10 mouse cellular contexts compared by ENCODE assay signal in the genomic region with DNA sequence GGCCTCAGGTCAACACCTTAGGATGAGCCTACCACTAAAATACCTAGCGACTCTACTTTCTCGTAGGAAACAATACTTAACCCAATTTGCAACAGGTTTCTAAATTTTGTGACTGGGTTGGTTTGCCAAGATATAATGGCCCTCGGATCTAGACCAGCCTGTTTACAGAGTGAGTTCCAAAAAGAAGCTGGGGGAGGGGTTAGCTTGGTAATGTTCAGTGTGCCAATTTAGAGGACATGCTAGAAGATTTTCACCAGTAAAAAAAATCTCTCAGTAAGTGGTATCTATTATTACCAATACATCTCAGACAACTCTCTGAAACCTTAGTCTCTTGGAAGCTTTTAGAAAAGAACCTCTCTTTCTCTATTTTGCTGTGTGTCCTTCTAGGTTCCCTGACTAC. TPM values are rescaled to one million over a fixed set of nuclear protein-coding genes. Genes with fewer than 3 reads are reported as not detected.
DNase-seq lines count a peak whose midpoint lies in the region; ATAC-seq lines count a peak whose summit lies in the region.
"Had no signal": no experiment of that assay in that cellular context is flagged by ENCODE, and none has a peak within 500 bp of the region (broad histone marks: within the 10 kb centered on the region; RNA-seq: fewer than 3 reads in every experiment).

No protein-coding gene starts in this region.

- no peaks in the 10 kb centered on the region for H3K27me3 ChIP-seq in kidney, embryonic 16.5 days (ENCODE audit: insufficient read depth, low read length)
- H3K27me3 ChIP-seq in embryonic facial prominence, embryonic 12.5 days, result no peaks in the 10 kb centered on the region
- no peaks in the 10 kb centered on the region for H3K27me3 ChIP-seq in hindbrain, embryonic 16.5 days (replicated peaks; ENCODE audit: control insufficient read depth, insufficient read depth, low read length)
- H3K27me3 ChIP-seq in midbrain, embryonic 14.5 days (ENCODE audit: control insufficient read depth, insufficient read depth, low read length), result no peaks in the 10 kb centered on the region
- H3K27me3 ChIP-seq: Patski had no signal

- no peak for ATAC-seq in kidney, embryonic 16.5 days (ENCODE audit: low FRiP score, low TSS enrichment)
- no peak for ATAC-seq in embryonic facial prominence, embryonic 12.5 days (ENCODE audit: insufficient number of reproducible peaks, insufficient read depth, low FRiP score, low TSS enrichment)
- ATAC-seq in hindbrain, embryonic 16.5 days, result no peak
- ATAC-seq in midbrain, embryonic 14.5 days (ENCODE audit: low FRiP score, low TSS enrichment), result no peak
- no peak for ATAC-seq in frontal cortex, adult (ENCODE audit: low TSS enrichment)
- ATAC-seq: Patski had no signal

- peak overlapping the region; percentile 56 for H3K4me3 ChIP-seq in kidney, embryonic 16.5 days (ENCODE audit: low read length)
- peak overlapping the region; percentile 45 for H3K4me3 ChIP-seq in embryonic facial prominence, embryonic 12.5 days
- H3K4me3 ChIP-seq in hindbrain, embryonic 16.5 days (ENCODE audit: low read length), result no peak overlapping the region; the same call in 1 of the 2 replicates
- H3K4me3 ChIP-seq in midbrain, embryonic 14.5 days (replicated peaks; ENCODE audit: low read depth, low read length), result no peak overlapping the region

- H3K9me3 ChIP-seq in kidney, embryonic 16.5 days (ENCODE audit: low read length), result no peaks in the 10 kb centered on the region
- no peaks in the 10 kb centered on the region for H3K9me3 ChIP-seq in embryonic facial prominence, embryonic 12.5 days
- H3K9me3 ChIP-seq in hindbrain, embryonic 16.5 days (ENCODE audit: control insufficient read depth, low read length), result no peaks in the 10 kb centered on the region
- H3K9me3 ChIP-seq in midbrain, embryonic 14.5 days (ENCODE audit: control insufficient read depth, low read length), result no peaks in the 10 kb centered on the region

- no peak for DNase-seq in kidney, adult 18-20 months
- peak; percentile 3 for DNase-seq in midbrain, embryonic 14.5 days
- no peak for DNase-seq in layer of hippocampus, postnatal 10 days (ENCODE audit: low spot score in 2 of 2)
- no peak for DNase-seq in layer of hippocampus, adult 18-20 months (ENCODE audit: low spot score in 2 of 2)

- no peak overlapping the region for H3K27ac ChIP-seq in kidney, embryonic 16.5 days (ENCODE audit: low read length)
- peak overlapping the region; percentile 55 for H3K27ac ChIP-seq in embryonic facial prominence, embryonic 12.5 days
- H3K27ac ChIP-seq in hindbrain, embryonic 16.5 days (ENCODE audit: low read depth, low read length), result no peak overlapping the region
- no peak overlapping the region for H3K27ac ChIP-seq in midbrain, embryonic 14.5 days (replicated peaks; ENCODE audit: low read depth, low read length)
- H3K27ac ChIP-seq: left cerebral cortex, adult 2 months had no signal

- H3K36me3 ChIP-seq in kidney, embryonic 16.5 days (ENCODE audit: insufficient read depth, low read length), result 0 out of 2 replicates have a peak, but pooled peaks cover 15% of the 10 kb centered on the region
- peaks cover 19% of the 10 kb centered on the region for H3K36me3 ChIP-seq in embryonic facial prominence, embryonic 12.5 days
- no peaks in the 10 kb centered on the region for H3K36me3 ChIP-seq in hindbrain, embryonic 16.5 days (ENCODE audit: control insufficient read depth, insufficient read depth, low read length)
- no peaks in the 10 kb centered on the region for H3K36me3 ChIP-seq in midbrain, embryonic 14.5 days (ENCODE audit: control insufficient read depth, insufficient read depth, low read length)

- H3K4me2 ChIP-seq in kidney, embryonic 16.5 days (replicated peaks; ENCODE audit: low read depth, low read length), result peak overlapping the region; percentile 95
- peak overlapping the region; percentile 76 for H3K4me2 ChIP-seq in embryonic facial prominence, embryonic 12.5 days (replicated peaks)
- H3K4me2 ChIP-seq in hindbrain, embryonic 16.5 days (ENCODE audit: low read length), result peak overlapping the region; percentile 82
- H3K4me2 ChIP-seq in midbrain, embryonic 14.5 days (ENCODE audit: low read length), result peak overlapping the region; percentile 65

- WGBS in kidney, embryonic 16.5 days, result 84% methylated on average over 3 of the region's 3 CpGs
- 74% methylated on average over 3 of the region's 3 CpGs for WGBS in embryonic facial prominence, embryonic 12.5 days
- 80% methylated on average over 3 of the region's 3 CpGs for whole genome bisulfite sequencing in hindbrain, embryonic 16.5 days
- WGBS in midbrain, embryonic 14.5 days, result 85% methylated on average over 3 of the region's 3 CpGs

- H3K9ac ChIP-seq in kidney, embryonic 16.5 days (replicated peaks; ENCODE audit: low read length), result peak overlapping the region; percentile 85
- peak overlapping the region; percentile 74 for H3K9ac ChIP-seq in embryonic facial prominence, embryonic 12.5 days
- no peak overlapping the region for H3K9ac ChIP-seq in hindbrain, embryonic 16.5 days (ENCODE audit: low read depth, low read length)
- H3K9ac ChIP-seq in midbrain, embryonic 14.5 days (replicated peaks; ENCODE audit: low read length), result no peak overlapping the region

- peaks cover 12% of the 10 kb centered on the region; the same call in 1 of the 2 replicates for H3K4me1 ChIP-seq in kidney, embryonic 16.5 days (ENCODE audit: insufficient read depth, low read length)
- H3K4me1 ChIP-seq in embryonic facial prominence, embryonic 12.5 days, result peaks cover 10% of the 10 kb centered on the region; the same call in 1 of the 2 replicates
- peaks cover 6% of the 10 kb centered on the region for H3K4me1 ChIP-seq in hindbrain, embryonic 16.5 days (ENCODE audit: control insufficient read depth, insufficient read depth, low read depth, low read length)
- peaks cover 6% of the 10 kb centered on the region; the same call in 1 of the 2 replicates for H3K4me1 ChIP-seq in midbrain, embryonic 14.5 days (ENCODE audit: control insufficient read depth, insufficient read depth, low read length)

RNA-seq across cellular contexts. Expression of a gene that starts 9.5 kb away (rescaled TPM):
- polyA plus RNA-seq in kidney, embryonic 16.5 days (2015; fragmentation: Nextera tagmentation; extraction: Ambion mirVana), result 8.9 and 11.0 TPM in 2 replicates
- 14.7 and 15.3 TPM in 2 replicates for polyA plus RNA-seq in embryonic facial prominence, embryonic 12.5 days (2016; fragmentation: Nextera tagmentation; extraction: Ambion mirVana)
- polyA plus RNA-seq in hindbrain, embryonic 16.5 days (2015; fragmentation: Nextera tagmentation; extraction: Ambion mirVana), result 24.1 and 25.5 TPM in 2 replicates
- 14.0 and 17.9 TPM in 2 replicates for polyA plus RNA-seq in midbrain, embryonic 14.5 days (2014; fragmentation: Nextera tagmentation; extraction: Ambion mirVana)
- 10 to 100 TPM; 21.9 to 25.0 TPM for total RNA-seq in layer of hippocampus, postnatal 10 days (2021)
- 10 to 100 TPM; 22.2 to 25.7 TPM for total RNA-seq in layer of hippocampus, adult 18-20 months (2021)

RNA-seq across cellular contexts. Expression of a gene that starts 23.4 kb away (rescaled TPM):
- polyA plus RNA-seq in kidney, embryonic 16.5 days (2015; fragmentation: Nextera tagmentation; extraction: Ambion mirVana), result 19.4 and 20.2 TPM in 2 replicates
- 21.8 and 22.0 TPM in 2 replicates for polyA plus RNA-seq in embryonic facial prominence, embryonic 12.5 days (2016; fragmentation: Nextera tagmentation; extraction: Ambion mirVana)
- polyA plus RNA-seq in hindbrain, embryonic 16.5 days (2015; fragmentation: Nextera tagmentation; extraction: Ambion mirVana), result 13.9 and 15.3 TPM in 2 replicates
- 11.7 and 16.4 TPM in 2 replicates for polyA plus RNA-seq in midbrain, embryonic 14.5 days (2014; fragmentation: Nextera tagmentation; extraction: Ambion mirVana)
- 10 to 100 TPM; 16.9 to 17.2 TPM for total RNA-seq in layer of hippocampus, postnatal 10 days (2021)
- total RNA-seq in layer of hippocampus, adult 18-20 months (2021), result 10 to 100 TPM; 19.7 to 20.2 TPM

Comparison
In these comparisons a context has a peak if more than half of its experiments do, and no peak if none do; other contexts are left out.
1. H3K4me3 ChIP-seq: peak in kidney, embryonic 16.5 days (single experiment) and embryonic facial prominence, embryonic 12.5 days (single experiment); none in hindbrain, embryonic 16.5 days (single experiment) and midbrain, embryonic 14.5 days (single experiment).
2. H3K9ac ChIP-seq: peak in kidney, embryonic 16.5 days (single experiment) and embryonic facial prominence, embryonic 12.5 days (single experiment); none in hindbrain, embryonic 16.5 days (single experiment) and midbrain, embryonic 14.5 days (single experiment).
3. Peak in every context shown above with its lines, with median percentiles within 50 percentile points of each other: H3K4me2 ChIP-seq.